Mouse (Mus musculus) ES-Bruce4 (cell line): ENCODE results near the gene Olfr1179. TPM values are rescaled to one million over a fixed set of nuclear protein-coding genes. Genes with fewer than 3 reads are reported as not detected.

ENCODE experiments used
- H3K27ac ChIP-seq: 2 replicates; pipeline ENCODE4 v1.5.1; 2012; ENCODE audit warnings: low read length, inconsistent platforms; ENCODE audit not compliant: insufficient read depth
- H3K27me3 ChIP-seq: 2 replicates; pipeline ENCODE4 v1.6.1; 2012; ENCODE audit warnings: mild to moderate bottlenecking, low read length, inconsistent platforms; ENCODE audit not compliant: control insufficient read depth, poor library complexity, insufficient read depth, severe bottlenecking
- H3K36me3 ChIP-seq: 2 replicates; pipeline ENCODE4 v1.6.1; 2012; ENCODE audit warnings: inconsistent platforms, mild to moderate bottlenecking, low read length, moderate library complexity; ENCODE audit not compliant: control insufficient read depth, poor library complexity, insufficient read depth, severe bottlenecking
- H3K4me1 ChIP-seq: one replicate; pipeline ENCODE4 v1.8.1; 2011; ENCODE audit warnings: low read length; ENCODE audit not compliant: control insufficient read depth, insufficient read depth
- H3K4me3 ChIP-seq: 2 replicates; pipeline ENCODE4 v1.5.1; 2011; ENCODE audit warnings: low read depth, mild to moderate bottlenecking, low read length
- H3K9ac ChIP-seq: 2 replicates; pipeline ENCODE4 v1.6.1; 2012; ENCODE audit warnings: low read depth, mild to moderate bottlenecking, inconsistent platforms; ENCODE audit not compliant: poor library complexity, severe bottlenecking
- H3K9me3 ChIP-seq: replicated peaks from 2 replicates; pipeline ENCODE4 v1.6.1; 2012; ENCODE audit warnings: mild to moderate bottlenecking, low read length, inconsistent platforms; ENCODE audit not compliant: control insufficient read depth, poor library complexity, insufficient read depth, severe bottlenecking
- CTCF ChIP-seq: IDR thresholded peaks from one replicate; pipeline ENCODE4 v1.8.1; 2011; ENCODE audit warnings: low read depth, low read length
- EP300 ChIP-seq: IDR thresholded peaks from 2 replicates; pipeline ENCODE4 v1.6.1; 2011; ENCODE audit warnings: low read depth, low read length; ENCODE audit not compliant: insufficient read depth
- POLR2A ChIP-seq: IDR thresholded peaks from one replicate; pipeline ENCODE4 v1.8.1; 2011; ENCODE audit warnings: low read length; ENCODE audit not compliant: insufficient read depth
- polyA plus RNA-seq: library from polyadenylated mRNA; stranded (reverse); fragments of >200 nt; gene quantifications from 2 replicates; pipeline ENCODE4 v1.2.4, GENCODE M21; 2011; ENCODE audit warnings: low read depth; ENCODE audit not compliant: missing spikeins, insufficient read depth, insufficient read length

The Olfr1179 gene
- polyA plus RNA-seq, 1 experiment = not detected

DNA sequence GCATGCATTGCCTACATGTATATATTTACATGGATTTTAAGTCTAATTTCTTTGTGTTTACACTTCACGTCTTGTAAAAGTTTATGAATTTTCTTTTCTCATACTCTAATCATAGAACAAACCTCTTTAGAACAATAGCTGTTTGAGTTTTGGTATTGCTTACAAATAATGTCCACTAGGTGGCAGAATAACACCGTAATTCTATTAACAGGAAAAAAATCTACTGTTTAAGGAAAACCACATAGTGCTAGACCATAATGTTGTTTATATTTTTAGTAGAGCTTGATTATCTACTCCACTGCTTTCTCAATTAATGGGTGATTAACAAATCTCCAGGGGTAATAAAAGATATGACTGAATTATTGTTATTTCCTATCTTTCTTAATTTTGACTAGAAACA lies 49.9 kb downstream of the Olfr1179 start:
- H3K9me3 ChIP-seq = no peaks in the 10 kb centered on the region
- no peaks in the 10 kb centered on the region for H3K27me3 ChIP-seq
- no peak overlapping the region for H3K27ac ChIP-seq
- no peaks in the 10 kb centered on the region for H3K4me1 ChIP-seq
- TF ChIP-seq EP300 (no peak), POLR2A (no peak), CTCF (no peak)
- no peak overlapping the region for H3K4me3 ChIP-seq
- no peaks in the 10 kb centered on the region for H3K36me3 ChIP-seq
- H3K9ac ChIP-seq = no peak overlapping the region

Other genes starting within 250 kb of the Olfr1179 start
- gene Olfr1168, start 224.6 kb downstream of the Olfr1179 start, polyA plus RNA-seq = not detected in 2 replicates
- gene Olfr1170, start 178.1 kb downstream of the Olfr1179 start, polyA plus RNA-seq = not detected in 2 replicates
- 0.10 and 0.24 TPM in 2 replicates for gene Olfr1173, start 126.6 kb downstream of the Olfr1179 start, polyA plus RNA-seq
- not detected in 2 replicates for gene Olfr1174-ps, start 91.3 kb downstream of the Olfr1179 start, polyA plus RNA-seq
- not detected in 2 replicates for gene Olfr1175-ps, start 79.2 kb downstream of the Olfr1179 start, polyA plus RNA-seq
- not detected in 2 replicates for gene Olfr1176, start 69.7 kb downstream of the Olfr1179 start, polyA plus RNA-seq
- not detected in 2 replicates for gene Olfr1177-ps, start 60.0 kb downstream of the Olfr1179 start, polyA plus RNA-seq
- gene Olfr1178, start 19.4 kb downstream of the Olfr1179 start, polyA plus RNA-seq = not detected in 2 replicates
- not detected in 2 replicates for gene Olfr1180, start 12.7 kb upstream of the Olfr1179 start, polyA plus RNA-seq
- gene Olfr1181, start 19.7 kb upstream of the Olfr1179 start, polyA plus RNA-seq = not detected in 2 replicates
- not detected in 2 replicates for gene Gm13757, start 42.7 kb upstream of the Olfr1179 start, polyA plus RNA-seq
- not detected in 2 replicates for gene Olfr1183, start 48.4 kb upstream of the Olfr1179 start, polyA plus RNA-seq
- not detected in 2 replicates for gene Olfr1184, start 77.1 kb upstream of the Olfr1179 start, polyA plus RNA-seq
- gene Olfr1185-ps1, start 86.9 kb upstream of the Olfr1179 start, polyA plus RNA-seq = not detected in 2 replicates
- gene Olfr1186, start 112.1 kb upstream of the Olfr1179 start, polyA plus RNA-seq = not detected in 2 replicates
- not detected in 2 replicates for gene Olfr1188, start 150.5 kb upstream of the Olfr1179 start, polyA plus RNA-seq
- gene Olfr1189, start 180.0 kb upstream of the Olfr1179 start, polyA plus RNA-seq = not detected in 2 replicates
- gene Olfr1191-ps1, start 234.1 kb upstream of the Olfr1179 start, polyA plus RNA-seq = not detected in 2 replicates
- 0.12 TPM in 1 of 2 replicates, not detected in the other for gene Olfr1192-ps1, start 242.1 kb upstream of the Olfr1179 start, polyA plus RNA-seq